Mouse (Mus musculus): ENCODE results near the gene Uck2. TPM values are rescaled to one million over a fixed set of nuclear protein-coding genes. Genes with fewer than 3 reads are reported as not detected.

Gene Uck2
- total and polyA plus RNA-seq, 3 experiments: 191 to 643 (median 290) TPM

DNA sequence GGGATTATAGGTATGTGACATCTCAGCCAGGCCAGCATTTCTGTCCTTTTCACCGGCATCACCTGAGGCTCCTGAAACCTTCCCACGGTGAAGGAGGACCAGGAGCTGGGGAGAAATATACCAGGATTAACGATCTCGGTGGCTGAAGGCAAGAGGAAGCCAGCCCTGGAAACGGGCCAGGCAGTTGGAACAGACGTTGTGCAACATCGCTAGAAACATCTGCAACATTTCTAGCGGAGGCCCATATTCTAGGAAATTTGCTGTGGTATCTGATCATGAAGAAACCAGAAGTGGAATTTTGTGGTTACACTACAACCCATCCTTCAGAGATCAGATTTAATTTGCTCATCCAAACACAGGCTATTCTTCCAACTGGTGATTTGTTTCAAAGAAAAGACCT lies 38.1 kb downstream of the Uck2 start (continued):
- TF ChIP-seq ETS1 (IDR thresholded peaks at IDR 0.05; ENCODE audit: low read depth, low read length): peak; percentile 89

- peak overlapping the region; percentile 44 for H3K27ac ChIP-seq (ENCODE audit: control insufficient read depth, low read depth, low read length)
- H3K27me3 ChIP-seq (ENCODE audit: control insufficient read depth in 1 of 2, insufficient read depth in 2 of 2, low read length in 2 of 2): no peaks in the 10 kb centered on the region
- DNase-seq (ENCODE audit: low read depth, low spot score): no peak
- peaks cover 23 to 40% of the 10 kb centered on the region in 2 experiments for H3K4me1 ChIP-seq (ENCODE audit: control insufficient read depth in 1 of 2, insufficient read depth in 2 of 2, low read length in 2 of 2)
- peaks cover 2 to 37% of the 10 kb centered on the region in 2 experiments; a peak in 3 of 4 replicates for H3K36me3 ChIP-seq (ENCODE audit: control insufficient read depth in 1 of 2, insufficient read depth in 2 of 2, low read length in 2 of 2)
- H3K79me2 ChIP-seq (ENCODE audit: control insufficient read depth, insufficient read depth, low read length, poor library complexity): peaks cover 82% of the 10 kb centered on the region
- TF ChIP-seq USF1 (IDR thresholded peaks at IDR 0.05; ENCODE audit: low read depth, low read length) (no peak), ZC3H11A (IDR thresholded peaks at IDR 0.05; ENCODE audit: low read depth, low read length) (no peak), NRF1 (IDR thresholded peaks at IDR 0.05; ENCODE audit: insufficient read depth, low read depth, low read length, poor library complexity, severe bottlenecking) (no peak), CHD1 (IDR thresholded peaks at IDR 0.05; ENCODE audit: low read depth, low read length) (no peak), ZNF384 (IDR thresholded peaks at IDR 0.05; ENCODE audit: low read depth, low read length) (no peak), SMC3 (IDR thresholded peaks at IDR 0.05; ENCODE audit: low read depth, low read length) (no peak), CHD2 (IDR thresholded peaks at IDR 0.05; ENCODE audit: low read length) (no peak), ETS1 (IDR thresholded peaks at IDR 0.05; ENCODE audit: low read depth, low read length) (no peak), MEF2A (IDR thresholded peaks at IDR 0.05; ENCODE audit: extremely low read depth, insufficient replicate concordance, low read depth, low read length, poor library complexity, severe bottlenecking) (no peak), MAX (IDR thresholded peaks at IDR 0.05; ENCODE audit: low read length) (no peak), MYB (IDR thresholded peaks at IDR 0.05; ENCODE audit: low read depth, low read length) (no peak), ZKSCAN1 (IDR thresholded peaks at IDR 0.05; ENCODE audit: low read depth, low read length) (no peak), ZMIZ1 (IDR thresholded peaks at IDR 0.05; ENCODE audit: low read depth, low read length) (no peak)
- no peaks in the 10 kb centered on the region for H3K9me3 ChIP-seq (replicated peaks; ENCODE audit: insufficient read depth, low read length)
- H3K4me3 ChIP-seq (ENCODE audit: control insufficient read depth in 1 of 2, insufficient read depth in 1 of 2, low read depth in 2 of 2, low read length in 2 of 2): no peak overlapping the region
- no peak overlapping the region for H3K9ac ChIP-seq (ENCODE audit: control insufficient read depth, low read depth, low read length, poor library complexity, severe bottlenecking)
These were observed 38.8 kb downstream of the Uck2 start for GRCm38 (mm10) chr1:167246275-167246674.

- Histone ChIP-seq H3K9ac (ENCODE audit: control insufficient read depth, low read depth, low read length, poor library complexity, severe bottlenecking) (no peak overlapping the region), H3K79me2 (ENCODE audit: control insufficient read depth, insufficient read depth, low read length, poor library complexity) (peaks cover 85% of the 10 kb centered on the region), H3K27ac (ENCODE audit: control insufficient read depth, low read depth, low read length) (no peak overlapping the region), H3K4me3 (ENCODE audit: control insufficient read depth in 1 of 2, insufficient read depth in 1 of 2, low read depth in 2 of 2, low read length in 2 of 2) (no peak overlapping the region), H3K9me3 (replicated peaks; ENCODE audit: insufficient read depth, low read length) (no peaks in the 10 kb centered on the region), H3K27me3 (ENCODE audit: control insufficient read depth in 1 of 2, insufficient read depth in 2 of 2, low read length in 2 of 2) (no peaks in the 10 kb centered on the region), H3K4me1 (ENCODE audit: control insufficient read depth in 1 of 2, insufficient read depth in 2 of 2, low read length in 2 of 2) (peaks cover 24 to 40% of the 10 kb centered on the region in 2 experiments), H3K36me3 (ENCODE audit: control insufficient read depth in 1 of 2, insufficient read depth in 2 of 2, low read length in 2 of 2) (peaks cover 2 to 38% of the 10 kb centered on the region in 2 experiments; a peak in 3 of 4 replicates)
- no peak for DNase-seq (ENCODE audit: low read depth, low spot score)
- no peak for TF ChIP-seq NELFE (IDR thresholded peaks at IDR 0.05; ENCODE audit: low read depth, low read length)
These were observed 39.9 kb downstream of the Uck2 start for GRCm38 (mm10) chr1:167245180-167245641.
